Mouse (Mus musculus) neural tube, embryonic 13.5 days (tissue): Measurements from ENCODE around the gene Rasa2. TPM values are rescaled to one million over a fixed set of nuclear protein-coding genes. Genes with fewer than 3 reads are reported as not detected.
"Not testable (repeated sequence)": the region's sequence is repeated elsewhere in the genome, so short reads cannot be mapped to it uniquely, and the experiment has no call there.

ENCODE experiments used
- ATAC-seq: fragments of 200-750 bp; cut with Nextera tagmentation; 2 replicates; pipeline ENCODE4 v1.8.0; 2017; ENCODE audit warnings: low read depth, mild to moderate bottlenecking, moderate TSS enrichment, moderate library complexity
- H3K27ac ChIP-seq: fragments of 300-500 bp; sonication (generic); replicated peaks from 2 replicates; pipeline ENCODE4 v1.5.1; 2015; ENCODE audit warnings: moderate library complexity, mild to moderate bottlenecking, inconsistent platforms
- H3K27me3 ChIP-seq: fragments of 300-500 bp; sonication (generic); 2 replicates; pipeline ENCODE4 v1.6.1; 2015; ENCODE audit warnings: mild to moderate bottlenecking, inconsistent platforms
- H3K36me3 ChIP-seq: fragments of 300-500 bp; sonication (generic); 2 replicates; pipeline ENCODE4 v1.6.1; 2015; ENCODE audit warnings: mild to moderate bottlenecking, inconsistent platforms
- H3K4me1 ChIP-seq: fragments of 300-500 bp; sonication (generic); replicated peaks from 2 replicates; pipeline ENCODE4 v1.6.1; 2015; ENCODE audit warnings: inconsistent platforms
- H3K4me2 ChIP-seq: fragments of 300-500 bp; sonication (generic); 2 replicates; pipeline ENCODE4 v1.6.1; 2015; ENCODE audit warnings: inconsistent platforms, mild to moderate bottlenecking, moderate library complexity
- H3K4me3 ChIP-seq: fragments of 300-500 bp; sonication (generic); 2 replicates; pipeline ENCODE4 v1.5.1; 2015; ENCODE audit warnings: mild to moderate bottlenecking, inconsistent platforms
- H3K9ac ChIP-seq: fragments of 300-500 bp; sonication (generic); 2 replicates; pipeline ENCODE4 v1.6.1; 2015; ENCODE audit warnings: moderate library complexity, mild to moderate bottlenecking, inconsistent platforms
- H3K9me3 ChIP-seq: fragments of 300-500 bp; sonication (generic); 2 replicates; pipeline ENCODE4 v1.6.1; 2016; ENCODE audit warnings: inconsistent platforms
- WGBS: fragments of 180-500 bp; shearing (Covaris S2); methylation state at CpG from one replicate; pipeline ENCODE4 v1.1.7; 2015; 5-methylcytosine and 5-hydroxymethylcytosine counted together
- polyA plus RNA-seq: library from polyadenylated mRNA; unstranded; fragments of >200 nt; fragmentation: Nextera tagmentation; extraction: Ambion mirVana; gene quantifications from 2 replicates; pipeline ENCODE4 v1.2.1, GENCODE M21; 2015

The Rasa2 gene
- polyA plus RNA-seq: 16.3 and 17.7 TPM in 2 replicates

DNA sequence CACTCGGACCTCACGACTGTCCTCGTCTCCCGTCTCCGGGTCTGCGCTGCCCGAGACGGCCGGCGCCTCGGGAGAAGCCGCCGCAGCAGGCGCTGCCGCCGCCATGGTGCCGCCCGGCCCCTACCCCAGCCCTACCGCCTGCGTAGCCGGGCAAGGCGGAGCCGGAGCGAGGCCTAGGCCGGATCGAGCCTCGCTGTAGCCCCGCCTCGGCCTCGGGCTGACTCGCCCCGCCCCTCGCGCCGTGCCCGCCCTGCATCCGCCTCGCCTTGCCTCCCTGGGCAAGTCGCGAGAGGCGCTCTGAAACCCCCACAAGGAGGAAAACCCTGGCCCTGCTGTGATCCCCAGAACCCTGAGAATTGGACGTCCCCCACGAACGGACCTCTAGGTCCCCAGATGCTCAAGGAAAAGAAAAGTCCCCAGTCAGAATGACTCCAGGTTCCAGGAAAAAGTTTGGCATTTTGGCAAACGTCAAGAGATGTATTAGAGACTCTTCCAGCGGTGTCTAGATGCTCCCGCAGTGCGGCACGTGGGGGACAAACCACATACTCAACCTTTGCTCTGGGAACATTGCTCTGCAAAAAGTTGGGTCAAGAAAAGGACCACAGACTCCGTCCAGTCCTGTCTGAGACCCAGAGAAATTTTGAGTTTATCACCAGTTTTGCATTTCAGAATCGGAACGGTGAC is at the start of gene Rasa2:
Gene Rasa2 (minus strand): TSS at position 229 of the 684 bp plus-strand sequence.
- peaks cover 22% of the 10 kb centered on the region for H3K4me1 ChIP-seq
- WGBS: 2% methylated on average over 48 of the region's 52 CpGs

DNA sequence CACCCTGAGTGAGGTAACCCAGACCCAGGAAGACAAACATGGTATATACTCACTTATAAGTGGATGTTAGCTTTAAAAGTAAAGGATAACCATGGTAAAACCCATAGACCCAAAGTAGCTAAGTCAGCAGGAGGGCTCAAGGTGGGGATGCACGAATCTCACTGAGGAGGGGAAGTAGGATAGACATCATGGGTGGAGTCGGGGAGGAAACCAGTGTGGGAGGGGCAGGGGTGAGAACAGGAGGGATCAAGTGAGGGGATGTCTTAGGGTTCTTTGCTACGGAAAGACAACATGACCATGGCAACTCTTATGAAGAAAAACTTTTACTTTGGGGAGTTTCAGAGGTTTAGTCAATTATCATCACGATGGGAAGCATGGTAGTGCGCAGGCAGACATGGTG is 47.2 kb upstream of the Rasa2 start:
- 86% methylated on average over 5 of the region's 5 CpGs for WGBS
- H3K4me2 ChIP-seq: no peak overlapping the region
- no peak overlapping the region for H3K27ac ChIP-seq
- H3K9ac ChIP-seq: no peak overlapping the region
- no peaks in the 10 kb centered on the region for H3K4me1 ChIP-seq
- no peaks in the 10 kb centered on the region for H3K27me3 ChIP-seq
- no peak overlapping the region for H3K4me3 ChIP-seq
- no peaks in the 10 kb centered on the region; the same call in 1 of the 2 replicates for H3K36me3 ChIP-seq
- ATAC-seq: no peak
- H3K9me3 ChIP-seq: no peaks in the 10 kb centered on the region

More for the DNA sequence above, at the start of gene Rasa2:
- Histone ChIP-seq H3K27ac (peak within 1 kb of the TSS; percentile 98), H3K4me2 (peak within 1 kb of the TSS; percentile 74), H3K27me3 (peaks cover 7% of the 10 kb centered on the region; the same call in 1 of the 2 replicates), H3K4me3 (peak within 1 kb of the TSS; percentile 87), H3K36me3 (no peaks in the 10 kb centered on the region), H3K9ac (peak within 1 kb of the TSS; percentile 98), H3K9me3 (no peaks in the 10 kb centered on the region)
- peak; percentile 99 for ATAC-seq

- H3K4me2 ChIP-seq, H3K9ac ChIP-seq, H3K27ac ChIP-seq, H3K27me3 ChIP-seq, H3K4me1 ChIP-seq, ATAC-seq, H3K4me3 ChIP-seq, H3K36me3 ChIP-seq, H3K9me3 ChIP-seq: not testable (repeated sequence)
- 86% methylated on average over 5 of the region's 5 CpGs for WGBS
These were observed 46.3 kb upstream of the Rasa2 start for GRCm38 (mm10) chr9:96677711-96678110.

- H3K27ac ChIP-seq: no peak overlapping the region
- ATAC-seq: no peak
- no peak overlapping the region for H3K9ac ChIP-seq
- no peaks in the 10 kb centered on the region for H3K4me1 ChIP-seq
- H3K9me3 ChIP-seq: no peaks in the 10 kb centered on the region
- no peak overlapping the region for H3K4me2 ChIP-seq
- H3K27me3 ChIP-seq: no peaks in the 10 kb centered on the region
- H3K4me3 ChIP-seq: no peak overlapping the region
- 92% methylated on average over 10 of the region's 10 CpGs for WGBS
- no peaks in the 10 kb centered on the region for H3K36me3 ChIP-seq
These were observed 45.3 kb upstream of the Rasa2 start for GRCm38 (mm10) chr9:96676671-96677070.

- Histone ChIP-seq H3K9me3 (no peaks in the 10 kb centered on the region), H3K4me3 (no peak overlapping the region), H3K27me3 (no peaks in the 10 kb centered on the region), H3K9ac (no peak overlapping the region), H3K4me2 (no peak overlapping the region), H3K36me3 (no peaks in the 10 kb centered on the region), H3K27ac (no peak overlapping the region), H3K4me1 (no peaks in the 10 kb centered on the region)
- WGBS: 89% methylated on average over 8 of the region's 8 CpGs
- no peak for ATAC-seq
These were observed 44.6 kb upstream of the Rasa2 start for GRCm38 (mm10) chr9:96675763-96676640.

GRCm38 (mm10) chr9:96675071-96675762 is 43.8 kb upstream of the Rasa2 start:
- H3K4me1 ChIP-seq: no peaks in the 10 kb centered on the region
- H3K36me3 ChIP-seq: no peaks in the 10 kb centered on the region
- no peak overlapping the region for H3K4me2 ChIP-seq
- no peak overlapping the region for H3K9ac ChIP-seq
- H3K9me3 ChIP-seq: no peaks in the 10 kb centered on the region
- H3K27me3 ChIP-seq: no peaks in the 10 kb centered on the region
- H3K4me3 ChIP-seq: no peak overlapping the region
- no peak overlapping the region for H3K27ac ChIP-seq
- ATAC-seq: no peak
- WGBS: 40% methylated on average over 5 of the region's 5 CpGs

GRCm38 (mm10) chr9:96674301-96674700 is 42.9 kb upstream of the Rasa2 start:
- Histone ChIP-seq H3K27ac (no peak overlapping the region), H3K4me2 (no peak overlapping the region), H3K36me3 (no peaks in the 10 kb centered on the region), H3K4me3 (no peak overlapping the region), H3K9ac (no peak overlapping the region), H3K9me3 (no peaks in the 10 kb centered on the region), H3K4me1 (0 out of 2 replicates have a peak, but pooled peaks cover 4% of the 10 kb centered on the region), H3K27me3 (no peaks in the 10 kb centered on the region)
- ATAC-seq: no peak
- WGBS: 93% methylated on average over 8 of the region's 8 CpGs

DNA sequence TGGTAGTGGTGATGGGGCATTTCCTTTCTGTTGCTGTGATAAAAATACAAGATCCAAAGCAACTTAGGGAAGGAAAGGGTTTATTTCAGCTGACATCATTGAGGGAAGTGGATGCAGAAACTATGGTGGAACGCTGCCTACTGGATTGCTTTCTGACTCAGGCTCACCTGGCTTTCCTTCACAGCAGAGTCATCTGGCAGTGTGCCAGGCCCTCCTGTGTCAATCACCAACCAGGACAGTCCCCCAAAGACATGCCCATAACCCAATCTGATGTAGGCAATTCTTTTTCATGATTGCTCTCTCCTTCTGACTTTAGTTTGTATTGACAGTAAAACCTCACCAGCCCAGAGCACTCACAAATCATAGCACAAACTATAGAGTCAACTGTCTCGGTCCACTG is 41.0 kb upstream of the Rasa2 start:
- Histone ChIP-seq H3K4me2 (no peak overlapping the region), H3K4me3 (no peak overlapping the region), H3K27me3 (no peaks in the 10 kb centered on the region), H3K27ac (no peak overlapping the region), H3K9ac (no peak overlapping the region), H3K9me3 (no peaks in the 10 kb centered on the region), H3K36me3 (no peaks in the 10 kb centered on the region), H3K4me1 (0 out of 2 replicates have a peak, but pooled peaks cover 4% of the 10 kb centered on the region)
- WGBS: 84% methylated on average over 2 of the region's 2 CpGs
- ATAC-seq: no peak

DNA sequence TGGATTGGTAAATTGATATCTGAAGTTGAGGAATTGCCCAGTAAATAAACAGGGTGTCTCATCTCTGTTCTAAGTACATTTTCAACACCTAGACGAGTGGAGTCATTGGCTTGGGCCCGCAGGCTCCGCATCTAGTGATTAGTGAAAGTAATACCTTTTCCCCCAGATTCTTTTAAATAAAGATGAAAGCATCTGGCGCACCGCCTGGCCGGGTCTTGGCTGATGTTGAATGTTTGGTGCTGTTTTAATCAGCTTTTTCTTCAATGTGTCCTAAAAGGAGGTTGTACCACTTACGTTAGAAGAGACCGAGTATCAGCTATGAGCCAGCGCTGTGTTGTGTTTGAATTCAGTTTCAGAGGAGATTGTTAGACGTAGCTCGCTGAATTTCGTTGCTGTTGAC is 39.8 kb upstream of the Rasa2 start:
- H3K4me3 ChIP-seq: no peak overlapping the region
- H3K9me3 ChIP-seq: no peaks in the 10 kb centered on the region
- no peak for ATAC-seq
- H3K9ac ChIP-seq: no peak overlapping the region
- WGBS: 96% methylated on average over 12 of the region's 12 CpGs
- H3K4me1 ChIP-seq: 0 out of 2 replicates have a peak, but pooled peaks cover 4% of the 10 kb centered on the region
- no peak overlapping the region for H3K27ac ChIP-seq
- no peaks in the 10 kb centered on the region for H3K36me3 ChIP-seq
- no peak overlapping the region for H3K4me2 ChIP-seq
- no peaks in the 10 kb centered on the region for H3K27me3 ChIP-seq

DNA sequence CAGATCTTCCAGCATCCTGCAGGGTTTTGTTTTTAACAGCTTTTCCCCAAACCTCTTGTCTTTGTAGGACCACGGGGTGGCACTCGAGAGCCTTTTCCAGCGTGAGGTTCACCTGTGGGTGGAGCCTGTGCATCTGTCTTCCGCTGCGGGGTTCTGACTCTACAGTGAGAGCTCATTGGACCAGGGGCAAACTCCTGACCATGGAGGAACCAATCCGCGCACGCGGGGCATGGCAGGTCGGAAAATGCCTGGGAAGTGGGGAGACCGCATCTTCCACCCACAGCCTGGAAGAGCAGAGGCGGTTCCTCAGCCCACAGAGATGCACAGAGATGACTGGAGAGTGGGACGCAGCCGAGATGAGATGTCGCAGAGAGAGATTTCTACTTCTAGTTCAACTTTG is 38.5 kb upstream of the Rasa2 start:
- Histone ChIP-seq H3K9ac (peak overlapping the region; percentile 62), H3K27ac (peak overlapping the region; percentile 89), H3K4me2 (peak overlapping the region; percentile 57), H3K4me3 (peak overlapping the region; percentile 35), H3K27me3 (no peaks in the 10 kb centered on the region), H3K9me3 (no peaks in the 10 kb centered on the region), H3K36me3 (no peaks in the 10 kb centered on the region), H3K4me1 (0 out of 2 replicates have a peak, but pooled peaks cover 4% of the 10 kb centered on the region)
- peak; percentile 100 for ATAC-seq
- 2% methylated on average over 15 of the region's 15 CpGs for WGBS

DNA sequence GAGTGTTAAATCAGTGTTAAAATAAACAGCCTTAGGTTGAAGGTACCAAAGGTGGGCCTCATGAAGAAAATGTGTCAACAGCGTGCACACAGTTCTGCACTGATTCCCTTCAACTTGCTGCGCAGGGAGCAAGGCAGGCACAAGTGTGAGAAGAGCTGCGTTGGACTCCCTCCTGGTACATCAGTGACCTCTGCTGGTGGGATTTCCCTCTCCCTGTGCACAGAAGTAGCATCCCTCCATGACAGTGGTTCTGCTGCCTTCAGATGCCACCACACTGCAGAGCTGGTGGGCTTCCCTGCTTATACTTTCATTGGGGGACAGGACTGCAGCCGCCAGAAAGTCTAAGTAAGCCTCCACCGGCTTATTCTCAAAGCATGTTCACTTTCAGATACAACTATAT is 37.2 kb upstream of the Rasa2 start:
- H3K4me1 ChIP-seq: 0 out of 2 replicates have a peak, but pooled peaks cover 4% of the 10 kb centered on the region
- H3K9ac ChIP-seq: no peak overlapping the region
- no peaks in the 10 kb centered on the region for H3K27me3 ChIP-seq
- no peak overlapping the region for H3K27ac ChIP-seq
- H3K36me3 ChIP-seq: no peaks in the 10 kb centered on the region
- no peaks in the 10 kb centered on the region for H3K9me3 ChIP-seq
- no peak overlapping the region for H3K4me3 ChIP-seq
- 50% methylated on average over 5 of the region's 5 CpGs for WGBS
- ATAC-seq: no peak
- H3K4me2 ChIP-seq: no peak overlapping the region
